ENCODE assay signal across 8 mouse cellular contexts in the genomic region with DNA sequence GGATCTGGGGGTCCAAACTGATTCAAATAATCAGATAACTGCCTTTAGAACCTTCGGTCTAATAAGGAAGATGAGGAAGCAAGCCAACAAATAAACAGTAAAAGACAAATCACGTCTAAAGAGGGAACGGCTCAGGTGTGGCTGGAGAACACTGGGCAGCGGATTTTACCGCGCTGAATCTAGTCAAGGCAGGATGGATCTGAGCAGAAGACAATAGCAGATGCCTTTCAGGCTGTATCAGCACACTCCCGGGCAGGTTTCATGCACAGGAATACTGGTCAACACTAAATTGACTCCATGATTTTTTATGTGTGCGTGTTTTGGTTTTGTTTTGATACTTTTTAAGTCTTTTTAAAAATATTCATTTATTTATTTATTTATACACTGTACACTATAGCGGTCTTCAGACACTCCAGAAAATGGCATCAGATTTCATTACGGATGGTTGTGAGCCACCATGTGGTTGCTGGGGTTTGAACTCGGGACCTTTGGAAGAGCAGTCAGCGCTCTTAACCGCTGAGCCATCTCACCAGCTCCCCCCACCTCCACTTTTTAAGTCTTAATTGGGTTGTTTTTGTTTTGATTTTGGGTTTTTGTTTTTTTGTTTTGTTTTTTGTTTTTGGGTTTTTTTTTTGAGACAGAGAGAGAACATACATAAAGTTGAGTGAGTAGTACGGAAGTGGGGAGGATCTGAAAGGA. TPM values are rescaled to one million over a fixed set of nuclear protein-coding genes. Genes with fewer than 3 reads are reported as not detected.
DNase-seq lines count a peak whose midpoint lies in the region; ATAC-seq and TF ChIP-seq lines count a peak whose summit lies in the region.

No protein-coding gene starts in this region.

- H3K27ac ChIP-seq in hindbrain, embryonic 11.5 days (ENCODE audit: low read depth, low read length): peak overlapping the region; percentile 17; the same call in 1 of the 2 replicates
- peak overlapping the region; percentile 58 for H3K27ac ChIP-seq in liver, embryonic 15.5 days (replicated peaks)
- peak overlapping the region; percentile 76 for H3K27ac ChIP-seq in stomach, embryonic 14.5 days (ENCODE audit: low read length)

- peaks cover 16% of the 10 kb centered on the region for H3K4me1 ChIP-seq in E14TG2a.4 (replicated peaks; ENCODE audit: low read depth, low read length)
- H3K4me1 ChIP-seq in hindbrain, embryonic 11.5 days (replicated peaks; ENCODE audit: control insufficient read depth, insufficient read depth, low read length): 0 out of 2 replicates have a peak, but pooled peaks cover 2% of the 10 kb centered on the region
- H3K4me1 ChIP-seq in liver, embryonic 15.5 days (replicated peaks): peaks cover 25% of the 10 kb centered on the region
- peaks cover 5% of the 10 kb centered on the region; the same call in 1 of the 2 replicates for H3K4me1 ChIP-seq in stomach, embryonic 14.5 days (ENCODE audit: control insufficient read depth, insufficient read depth, low read length)

- 0 out of 2 replicates have a peak, but pooled peaks cover 3% of the 10 kb centered on the region for H3K27me3 ChIP-seq in E14TG2a.4 (ENCODE audit: insufficient read depth, low read length)
- no peaks in the 10 kb centered on the region for H3K27me3 ChIP-seq in hindbrain, embryonic 11.5 days (ENCODE audit: control insufficient read depth, insufficient read depth, low read length)
- no peaks in the 10 kb centered on the region for H3K27me3 ChIP-seq in liver, embryonic 15.5 days
- H3K27me3 ChIP-seq in stomach, embryonic 14.5 days (ENCODE audit: control insufficient read depth, insufficient read depth, low read length): no peaks in the 10 kb centered on the region

- H3K4me3 ChIP-seq in E14TG2a.4 (replicated peaks; ENCODE audit: low read length): peak overlapping the region; percentile 81
- peak overlapping the region; percentile 67 for H3K4me3 ChIP-seq in hindbrain, embryonic 11.5 days (ENCODE audit: low read depth, low read length)
- peak overlapping the region; percentile 60 for H3K4me3 ChIP-seq in liver, embryonic 15.5 days (replicated peaks)
- H3K4me3 ChIP-seq in stomach, embryonic 14.5 days (ENCODE audit: low read depth, low read length): peak overlapping the region; percentile 71

- no peak for TF ChIP-seq CTCF in E14TG2a.4 (conservative IDR thresholded peaks at IDR 0.05; ENCODE audit: low read length)

- WGBS in hindbrain, embryonic 11.5 days: 26% methylated on average over 14 of the region's 14 CpGs
- 19% methylated on average over 14 of the region's 14 CpGs for WGBS in liver, embryonic 15.5 days (ENCODE audit: insufficient replicate concordance)
- 23% methylated on average over 14 of the region's 14 CpGs for WGBS in stomach, embryonic 14.5 days

- no peaks in the 10 kb centered on the region for H3K36me3 ChIP-seq in E14TG2a.4 (ENCODE audit: insufficient read depth, low read length)
- no peaks in the 10 kb centered on the region for H3K36me3 ChIP-seq in hindbrain, embryonic 11.5 days (ENCODE audit: control insufficient read depth, insufficient read depth, low read length)
- no peaks in the 10 kb centered on the region for H3K36me3 ChIP-seq in liver, embryonic 15.5 days (replicated peaks)
- no peaks in the 10 kb centered on the region for H3K36me3 ChIP-seq in stomach, embryonic 14.5 days (ENCODE audit: control insufficient read depth, insufficient read depth, low read length)

- DNase-seq in embryo, embryonic 10 days (ENCODE audit: low spot score): peak; percentile 45
- DNase-seq in embryo, embryonic 9.5 days (ENCODE audit: extremely low spot score): no peak
- DNase-seq in hindbrain, embryonic 11.5 days (ENCODE audit: low spot score): no peak
- no peak for DNase-seq in left cerebral cortex, postnatal 25 days (ENCODE audit: low spot score in 2 of 2)

- no peaks in the 10 kb centered on the region for H3K9me3 ChIP-seq in E14TG2a.4 (ENCODE audit: low read length)
- H3K9me3 ChIP-seq in hindbrain, embryonic 11.5 days (ENCODE audit: control insufficient read depth, low read length): no peaks in the 10 kb centered on the region
- H3K9me3 ChIP-seq in liver, embryonic 15.5 days (replicated peaks): no peaks in the 10 kb centered on the region
- no peaks in the 10 kb centered on the region for H3K9me3 ChIP-seq in stomach, embryonic 14.5 days (ENCODE audit: control insufficient read depth, low read depth, low read length)

- H3K9ac ChIP-seq in hindbrain, embryonic 11.5 days (ENCODE audit: low read depth, low read length): peak overlapping the region; percentile 47
- H3K9ac ChIP-seq in liver, embryonic 15.5 days: no peak overlapping the region
- H3K9ac ChIP-seq in stomach, embryonic 14.5 days (replicated peaks; ENCODE audit: low read depth, low read length): 0 out of 2 replicates have a peak overlapping the region, but pooled peaks have one; percentile 25

- intact Hi-C loops in left cerebral cortex, postnatal 25 days (cut with DNase I): loop anchor here (2.0 kb wide), 1 partner anchor 167 kb away; a partner anchor contains a TSS

- ATAC-seq in common myeloid progenitor, adult 5-6 weeks (replicated peaks; ENCODE audit: low read depth, poor library complexity, severe bottlenecking): peak; percentile 9; the same call in 1 of the 2 replicates
- ATAC-seq in hindbrain, embryonic 11.5 days (ENCODE audit: low FRiP score): peak; percentile 66
- no peak for ATAC-seq in liver, embryonic 15.5 days (ENCODE audit: insufficient read depth)
- 0 out of 2 replicates have a peak, but pooled peaks have one; percentile 10 for ATAC-seq in stomach, embryonic 14.5 days (ENCODE audit: insufficient number of reproducible peaks, insufficient read depth, low FRiP score, low read depth)

- H3K4me2 ChIP-seq in hindbrain, embryonic 11.5 days (replicated peaks; ENCODE audit: low read depth, low read length): peak overlapping the region; percentile 50
- H3K4me2 ChIP-seq in liver, embryonic 15.5 days: peak overlapping the region; percentile 80
- peak overlapping the region; percentile 60 for H3K4me2 ChIP-seq in stomach, embryonic 14.5 days (replicated peaks; ENCODE audit: low read depth, low read length)

RNA-seq across cellular contexts. Expression of a gene that starts 0.9 kb away (rescaled TPM):
- 25.0 and 32.1 TPM in 2 replicates for total RNA-seq in common myeloid progenitor, adult 5-6 weeks (2017)
- 6.1 and 8.2 TPM in 2 replicates for polyA plus RNA-seq in hindbrain, embryonic 11.5 days (2014; fragmentation: Nextera tagmentation; extraction: Ambion mirVana)
- polyA plus RNA-seq in liver, embryonic 15.5 days (2015; fragmentation: Nextera tagmentation; extraction: Ambion mirVana): 4.6 and 5.1 TPM in 2 replicates
- 4.7 and 6.5 TPM in 2 replicates for polyA plus RNA-seq in stomach, embryonic 14.5 days (2014; fragmentation: Nextera tagmentation; extraction: Ambion mirVana)
- 10 to 100 TPM; 66.5 to 72.4 TPM for total RNA-seq in left cerebral cortex, postnatal 25 days (2021)

RNA-seq across cellular contexts. Expression of a gene that starts 44.7 kb away (rescaled TPM):
- 16.2 and 18.3 TPM in 2 replicates for total RNA-seq in common myeloid progenitor, adult 5-6 weeks (2017)
- polyA plus RNA-seq in hindbrain, embryonic 11.5 days (2014; fragmentation: Nextera tagmentation; extraction: Ambion mirVana): 1.2 and 1.7 TPM in 2 replicates
- 3.0 and 3.7 TPM in 2 replicates for polyA plus RNA-seq in liver, embryonic 15.5 days (2015; fragmentation: Nextera tagmentation; extraction: Ambion mirVana)
- 3.2 and 4.1 TPM in 2 replicates for polyA plus RNA-seq in stomach, embryonic 14.5 days (2014; fragmentation: Nextera tagmentation; extraction: Ambion mirVana)
- 10 to 100 TPM in 1 of 2 experiments, 1 to 10 TPM in 1; 9.6 to 10.8 TPM for total RNA-seq in left cerebral cortex, postnatal 25 days (2021)

Comparison
In these comparisons a context has a peak if more than half of its experiments do, and no peak if none do; other contexts are left out.
1. H3K27ac ChIP-seq: peak in every context shown above with its lines; median percentile 76 in stomach, embryonic 14.5 days; 58 in liver, embryonic 15.5 days; 17 in hindbrain, embryonic 11.5 days.